Mouse (Mus musculus): Measurements from ENCODE around the gene Efcab6.

Gene Efcab6

GRCm38 (mm10) chr15:83884291-83884690 is 180.9 kb downstream of the Efcab6 start:
- no peak for DNase-seq (ENCODE audit: inconsistent age in 2 of 2, low spot score in 1 of 2)

DNA sequence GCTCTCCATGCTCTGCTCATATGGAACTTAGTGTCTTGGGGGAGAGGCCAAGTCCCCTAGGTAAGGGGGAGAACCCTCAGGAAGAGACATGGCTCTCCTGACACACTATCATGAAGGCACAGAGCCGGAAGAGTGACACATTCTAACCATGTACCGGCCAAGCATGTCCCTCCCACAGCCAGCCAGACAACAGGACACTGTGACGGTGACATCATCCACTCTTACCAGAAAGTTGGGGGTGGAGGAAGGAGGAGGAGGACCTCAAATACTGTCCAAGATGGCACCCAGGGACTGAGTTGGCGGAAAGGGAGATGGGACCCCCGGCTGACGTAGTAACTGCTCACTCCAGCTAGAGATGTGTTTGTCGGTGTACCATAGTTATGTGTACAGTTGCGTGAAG is 181.4 kb downstream of the Efcab6 start:
- DNase-seq (ENCODE audit: inconsistent age in 2 of 2, low spot score in 1 of 2): no peak

DNA sequence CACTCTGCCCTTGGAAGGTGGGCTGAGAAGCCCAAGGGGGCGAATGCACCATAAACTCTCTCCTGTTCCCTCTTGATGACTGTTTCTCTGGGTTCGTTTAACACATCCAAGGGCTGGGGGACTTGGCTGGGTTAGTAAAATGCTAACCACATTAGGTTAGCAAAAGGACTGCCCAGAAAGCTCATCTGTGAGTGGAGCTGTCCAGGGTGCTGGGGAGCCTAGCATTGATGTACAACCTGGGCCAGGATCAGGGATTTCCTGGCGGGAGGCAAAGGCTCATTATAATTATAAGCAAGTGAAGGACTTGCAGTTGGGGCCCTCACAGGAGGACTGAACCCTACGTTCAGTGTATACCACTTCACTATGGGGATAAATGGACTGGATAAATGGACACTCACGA is 185.3 kb downstream of the Efcab6 start:
- peak; percentile 18 to 69 for DNase-seq (ENCODE audit: inconsistent age in 2 of 2, low spot score in 1 of 2)

GRCm38 (mm10) chr15:83877898-83878297 is 187.3 kb downstream of the Efcab6 start:
- DNase-seq (ENCODE audit: inconsistent age in 2 of 2, low spot score in 1 of 2): no peak

- DNase-seq (ENCODE audit: inconsistent age in 2 of 2, low spot score in 1 of 2): no peak
These were observed 187.9 kb downstream of the Efcab6 start for GRCm38 (mm10) chr15:83877155-83877866.

DNA sequence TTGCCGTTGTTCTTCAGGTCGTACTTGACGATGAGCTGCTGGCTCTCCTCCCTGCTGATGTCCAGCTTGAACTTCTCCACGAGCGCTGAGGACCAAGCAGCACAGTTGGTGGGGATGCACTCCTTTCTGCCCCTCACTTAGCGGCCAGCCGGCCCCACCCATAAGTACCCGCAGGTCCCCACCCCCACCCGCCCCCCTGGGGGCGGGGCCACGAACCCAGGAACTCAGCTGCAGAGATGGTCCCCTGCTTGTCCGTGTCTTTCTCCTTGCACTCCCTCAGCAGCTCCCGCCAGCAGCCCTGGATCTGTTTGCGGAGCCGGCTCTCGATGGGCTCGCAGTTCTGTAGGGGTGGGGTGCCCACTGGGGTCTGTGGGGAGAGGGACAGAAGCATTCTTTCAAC is 194.2 kb downstream of the Efcab6 start:
- DNase-seq (ENCODE audit: inconsistent age in 2 of 2, low spot score in 1 of 2): no peak

DNA sequence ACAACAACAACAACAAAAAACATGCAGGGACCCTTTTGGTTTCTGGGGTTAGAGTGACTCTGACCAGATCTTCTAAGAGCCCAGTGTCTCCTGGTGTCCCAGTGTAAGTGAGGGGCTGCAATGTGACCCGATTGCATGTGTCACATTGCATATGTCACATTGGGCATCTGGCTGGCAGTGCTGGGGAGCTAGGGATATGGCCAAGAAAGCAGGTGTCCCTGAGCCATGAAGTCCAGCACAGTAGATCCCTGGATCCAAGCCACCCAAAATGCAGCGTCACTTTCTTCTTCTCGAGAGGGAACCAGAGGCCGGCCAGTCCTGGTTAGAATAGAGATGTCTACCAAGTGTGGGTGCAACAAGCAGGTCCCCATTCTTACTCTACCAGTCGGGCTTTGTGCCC is 199.6 kb downstream of the Efcab6 start:
- DNase-seq (ENCODE audit: inconsistent age in 2 of 2, low spot score in 1 of 2): no peak

GRCm38 (mm10) chr15:83857129-83857528 is 208.1 kb downstream of the Efcab6 start:
- peak; percentile 56 to 89 for DNase-seq (ENCODE audit: inconsistent age in 2 of 2, low spot score in 1 of 2)

DNA sequence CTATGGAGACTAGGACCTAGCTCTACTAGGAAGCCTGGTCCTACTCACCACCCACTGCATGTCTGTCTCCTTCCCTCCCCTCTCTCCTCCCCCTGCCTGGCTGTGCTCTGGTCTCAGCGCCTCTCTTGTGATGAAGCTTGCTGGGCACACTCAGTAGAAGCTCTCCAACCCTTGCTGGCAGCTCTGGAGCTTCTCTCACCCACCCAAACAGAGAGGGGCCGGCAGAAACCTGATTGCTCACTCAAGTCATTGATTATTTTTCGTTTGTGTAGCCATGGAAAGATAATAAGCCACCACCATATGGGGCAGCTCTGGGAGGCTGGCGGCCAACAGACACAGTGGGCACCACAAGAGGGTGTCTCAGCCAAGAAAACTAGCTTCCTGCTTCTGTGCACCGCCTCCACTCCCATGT is 211.8 kb downstream of the Efcab6 start:
- no peak for DNase-seq (ENCODE audit: inconsistent age in 2 of 2, low spot score in 1 of 2)

GRCm38 (mm10) chr15:83848193-83848592 is 217.0 kb downstream of the Efcab6 start:
- no peak for DNase-seq (ENCODE audit: inconsistent age in 2 of 2, low spot score in 1 of 2)

GRCm38 (mm10) chr15:83847512-83847911 is 217.7 kb downstream of the Efcab6 start:
- DNase-seq (ENCODE audit: inconsistent age in 2 of 2, low spot score in 1 of 2): no peak

- DNase-seq (ENCODE audit: inconsistent age in 2 of 2, low spot score in 1 of 2): no peak
These were observed 218.6 kb downstream of the Efcab6 start for GRCm38 (mm10) chr15:83846592-83846991.

- DNase-seq (ENCODE audit: inconsistent age in 2 of 2, low spot score in 1 of 2): no peak
These were observed 219.4 kb downstream of the Efcab6 start for GRCm38 (mm10) chr15:83845734-83846133.

DNA sequence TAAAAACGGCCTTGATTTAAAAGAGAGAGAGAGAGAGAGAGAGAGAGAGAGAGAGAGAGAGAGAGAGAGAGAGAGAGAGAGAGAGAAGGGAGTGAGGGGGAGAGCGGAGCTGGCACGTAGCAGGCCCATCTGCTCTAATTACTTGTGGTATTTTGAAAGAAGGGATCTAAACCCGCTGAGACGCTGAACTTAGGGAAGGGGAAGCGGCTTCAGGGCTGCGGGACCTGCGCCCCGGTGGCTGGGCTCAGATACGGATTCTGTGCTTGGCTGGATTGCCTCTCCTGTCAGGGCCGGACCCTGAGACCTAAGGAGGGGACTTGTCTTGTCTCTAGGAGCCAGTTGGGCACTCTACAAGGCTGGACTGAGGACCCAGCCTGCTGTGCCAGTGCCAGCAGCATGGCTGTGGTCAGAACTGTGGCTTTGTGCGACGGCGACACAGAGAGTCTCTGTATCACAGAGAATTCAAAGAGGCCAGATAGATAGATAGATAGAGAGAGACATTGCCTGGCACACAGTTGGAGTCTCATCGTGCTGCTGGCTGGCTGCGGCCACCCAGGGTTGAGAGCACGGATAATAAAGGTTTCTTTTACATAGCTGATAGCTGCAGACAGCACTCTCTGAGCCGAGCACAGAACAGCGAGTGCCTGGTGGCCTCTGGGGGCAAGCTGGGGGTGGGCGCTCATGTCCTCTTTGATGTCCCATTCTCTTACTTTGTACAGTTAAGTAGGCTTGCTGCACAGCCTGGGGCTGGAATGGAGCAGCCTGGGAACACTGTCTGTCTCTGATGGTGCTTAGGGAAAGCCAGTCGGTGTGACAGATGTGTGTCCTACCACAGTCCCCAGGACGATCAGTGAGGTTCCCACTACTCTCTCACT is 222.0 kb downstream of the Efcab6 start:
- DNase-seq (ENCODE audit: inconsistent age in 2 of 2, low spot score in 1 of 2): no peak

- no peak for DNase-seq (ENCODE audit: inconsistent age in 2 of 2, low spot score in 1 of 2)
These were observed 222.8 kb downstream of the Efcab6 start for GRCm38 (mm10) chr15:83842419-83842818.

DNA sequence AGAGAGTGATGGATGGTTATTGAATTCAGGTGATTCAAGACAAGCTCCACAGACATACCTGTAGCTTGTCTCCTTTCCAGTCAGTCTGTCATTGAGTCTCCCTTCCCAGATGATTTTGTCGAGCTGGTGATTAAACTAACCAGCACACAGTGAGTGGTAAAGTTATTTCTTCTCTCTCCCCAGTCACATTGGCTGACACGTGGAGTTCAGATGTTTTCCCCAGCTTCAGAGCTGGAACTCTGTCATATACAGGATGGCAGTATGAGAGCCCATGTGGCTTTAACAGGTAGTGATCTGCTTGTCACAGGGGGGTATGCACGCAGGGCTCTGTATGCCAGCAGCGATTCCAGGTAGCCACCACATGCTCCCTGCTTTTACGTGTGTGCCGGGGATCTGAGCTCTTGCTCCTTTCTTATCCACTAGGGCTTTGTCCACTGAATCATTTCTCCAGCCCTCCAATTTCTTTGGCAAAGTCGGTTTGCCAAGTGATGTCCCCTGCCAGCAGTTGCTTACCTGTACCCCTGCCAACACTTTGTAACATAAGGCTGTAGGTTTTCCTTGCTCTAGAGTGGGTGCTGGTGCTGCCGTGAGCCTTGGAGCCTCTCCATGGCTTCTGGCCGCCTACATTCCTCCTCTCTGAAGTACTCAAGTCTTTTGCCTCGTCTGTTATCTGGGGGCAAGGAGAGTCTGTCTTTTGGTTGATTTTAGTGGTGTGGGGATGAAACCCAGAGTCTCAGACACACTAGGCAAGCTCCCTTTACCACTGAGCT is 224.0 kb downstream of the Efcab6 start:
- no peak for DNase-seq (ENCODE audit: inconsistent age in 2 of 2, low spot score in 1 of 2)

GRCm38 (mm10) chr15:83832265-83832664 is 232.9 kb downstream of the Efcab6 start:
- DNase-seq (ENCODE audit: inconsistent age in 2 of 2, low spot score in 1 of 2): no peak

DNA sequence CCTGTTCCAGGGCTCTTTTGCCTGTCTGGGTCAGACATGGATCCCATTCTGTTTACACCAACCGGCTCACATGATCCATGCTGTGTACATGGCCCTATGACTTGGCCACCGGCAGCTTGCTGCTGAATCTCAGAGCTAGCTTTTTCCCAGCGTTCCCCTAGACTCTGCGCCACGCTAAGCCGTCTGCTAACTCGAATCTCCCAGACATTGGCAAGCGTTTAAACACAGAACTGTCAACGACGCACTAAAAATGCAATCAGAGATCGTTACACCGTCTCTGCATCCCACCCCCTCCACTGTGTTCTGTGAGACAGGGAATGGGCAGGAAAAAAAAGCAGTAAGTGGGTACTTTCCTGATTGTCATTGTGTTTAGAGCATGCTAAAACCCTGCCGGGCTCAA is 236.0 kb downstream of the Efcab6 start:
- no peak for DNase-seq (ENCODE audit: inconsistent age in 2 of 2, low spot score in 1 of 2)

DNA sequence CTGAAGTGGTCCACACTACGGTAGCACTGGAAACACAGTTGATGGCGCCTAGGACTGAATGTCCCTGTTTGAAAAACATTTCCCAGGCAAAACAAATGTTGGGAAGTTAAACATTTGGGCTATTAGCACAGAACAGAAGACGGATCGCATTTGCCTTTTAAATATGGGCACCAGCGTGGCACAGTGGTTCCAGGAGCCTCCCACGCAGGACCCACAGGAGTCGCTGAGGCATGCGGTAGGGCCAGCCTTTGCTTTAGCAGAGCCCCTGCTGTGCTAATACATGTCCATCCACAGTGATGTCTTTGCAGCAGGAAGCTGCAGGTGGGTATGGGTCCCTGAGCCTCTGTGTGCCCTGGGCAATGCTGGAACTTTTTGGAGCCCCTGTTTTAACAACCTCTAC is 237.2 kb downstream of the Efcab6 start:
- no peak for DNase-seq (ENCODE audit: inconsistent age in 2 of 2, low spot score in 1 of 2)
